Mouse (Mus musculus) heart, postnatal 0 days (tissue): ENCODE data around the gene Sparcl1. TPM values are rescaled to one million over a fixed set of nuclear protein-coding genes. Genes with fewer than 3 reads are reported as not detected.

Experiments
- ATAC-seq: fragments of 200-750 bp; cut with Nextera tagmentation; 2 replicates; pipeline ENCODE4 v1.8.0; 2017; ENCODE audit warnings: low read depth, moderate number of reproducible peaks, moderate library complexity; ENCODE audit not compliant: insufficient read depth
- DNase-seq: peaks from one replicate; pipeline ENCODE4 v3.0.0-alpha.2; 2016; ENCODE audit warnings: low spot score
- H3K27ac ChIP-seq: fragments of 300-500 bp; sonication (generic); 2 replicates; pipeline ENCODE4 v1.5.1; 2014; ENCODE audit warnings: low read depth, mild to moderate bottlenecking
- H3K27me3 ChIP-seq: fragments of 300-500 bp; sonication (generic); 2 replicates; pipeline ENCODE4 v1.6.1; 2014; ENCODE audit warnings: low read length, mixed read lengths; ENCODE audit not compliant: control insufficient read depth, insufficient read depth
- H3K36me3 ChIP-seq: fragments of 300-500 bp; sonication (generic); replicated peaks from 2 replicates; pipeline ENCODE4 v1.6.1; 2014; ENCODE audit warnings: low read length, mixed read lengths; ENCODE audit not compliant: control insufficient read depth, insufficient read depth
- H3K4me1 ChIP-seq: fragments of 300-500 bp; sonication (generic); 2 replicates; pipeline ENCODE4 v1.6.1; 2014; ENCODE audit warnings: antibody characterized with exemption; ENCODE audit not compliant: control insufficient read depth, insufficient read depth
- H3K4me2 ChIP-seq: fragments of 300-500 bp; sonication (generic); 2 replicates; pipeline ENCODE4 v1.6.1; 2014; ENCODE audit warnings: low read depth, mild to moderate bottlenecking, low read length, moderate library complexity
- H3K4me3 ChIP-seq: fragments of 300-500 bp; sonication (generic); 2 replicates; pipeline ENCODE4 v1.5.1; 2014; ENCODE audit warnings: low read depth, low read length
- H3K9ac ChIP-seq: fragments of 300-500 bp; sonication (generic); replicated peaks from 2 replicates; pipeline ENCODE4 v1.6.1; 2014; ENCODE audit warnings: low read depth, low read length, mixed read lengths
- H3K9me3 ChIP-seq: fragments of 300-500 bp; sonication (generic); replicated peaks from 2 replicates; pipeline ENCODE4 v1.6.1; 2016; ENCODE audit warnings: low read length; ENCODE audit not compliant: control insufficient read depth
- CTCF ChIP-seq: IDR thresholded peaks from 2 replicates; pipeline ENCODE4 v1.5.1; 2016; ENCODE audit warnings: antibody characterized with exemption, control low read depth, low read depth
- EP300 ChIP-seq: IDR thresholded peaks from 2 replicates; pipeline ENCODE4 v1.6.1; 2016; ENCODE audit warnings: antibody characterized with exemption, low read depth
- WGBS: fragments of 180-500 bp; shearing (Covaris S2); extraction: QIAGEN DNeasy Blood & Tissue Kit; methylation state at CpG from one replicate; pipeline ENCODE4 v1.1.7; 2014; 5-methylcytosine and 5-hydroxymethylcytosine counted together
- polyA plus RNA-seq: library from polyadenylated mRNA; unstranded; fragments of >200 nt; fragmentation: Nextera tagmentation; extraction: Ambion mirVana; gene quantifications from 2 replicates; pipeline ENCODE4 v1.2.1, GENCODE M21; 2015
- total RNA-seq: library from RNA; depleted of rRNA; stranded (reverse); fragments of >200 nt; gene quantifications from 2 replicates; pipeline ENCODE4 v1.2.3, GENCODE M21; 2014; ENCODE audit warnings: low replicate concordance

Gene Sparcl1
- total and polyA plus RNA-seq, 2 experiments from 2014 or later = 97.3 to 168 TPM

- no peak for ATAC-seq
- no peaks in the 10 kb centered on the region for H3K4me1 ChIP-seq
- no peak overlapping the region for H3K27ac ChIP-seq
- H3K9me3 ChIP-seq = no peaks in the 10 kb centered on the region
- TF ChIP-seq CTCF (no peak), EP300 (no peak)
- H3K36me3 ChIP-seq = peaks cover 73% of the 10 kb centered on the region
- H3K9ac ChIP-seq = no peak overlapping the region
- no peak for DNase-seq
- no peak overlapping the region for H3K4me3 ChIP-seq
- no peaks in the 10 kb centered on the region for H3K27me3 ChIP-seq
- H3K4me2 ChIP-seq = no peak overlapping the region
- 93% methylated on average over 5 of the region's 5 CpGs for WGBS
Measured at GRCm38 (mm10) chr5:104060429-104060828, 53.1 kb downstream of the Sparcl1 start.

- ATAC-seq (no peak), DNase-seq (no peak)
- H3K36me3 ChIP-seq = peaks cover 73% of the 10 kb centered on the region
Measured at GRCm38 (mm10) chr5:104059628-104060027, 53.9 kb downstream of the Sparcl1 start.

GRCm38 (mm10) chr5:104058021-104058420, 55.5 kb downstream of the Sparcl1 start:
- Histone ChIP-seq H3K9ac (no peak overlapping the region), H3K36me3 (peaks cover 69% of the 10 kb centered on the region)
- DNase-seq = no peak

More at GRCm38 (mm10) chr5:104059628-104060027, 53.9 kb downstream of the Sparcl1 start:
- TF ChIP-seq EP300 (no peak), CTCF (no peak)
- Histone ChIP-seq H3K4me3 (no peak overlapping the region), H3K9ac (no peak overlapping the region), H3K4me2 (no peak overlapping the region), H3K27ac (no peak overlapping the region), H3K9me3 (no peaks in the 10 kb centered on the region), H3K27me3 (no peaks in the 10 kb centered on the region), H3K4me1 (no peaks in the 10 kb centered on the region)
- WGBS = 87% methylated on average over 9 of the region's 9 CpGs

GRCm38 (mm10) chr5:104056295-104056694, 57.2 kb downstream of the Sparcl1 start:
- H3K9me3 ChIP-seq = no peaks in the 10 kb centered on the region
- ATAC-seq = no peak
- H3K36me3 ChIP-seq = peaks cover 70% of the 10 kb centered on the region
- TF ChIP-seq EP300 = no peak
- no peak for TF ChIP-seq CTCF
- no peak overlapping the region for H3K4me2 ChIP-seq
- WGBS = 89% methylated on average over 7 of the region's 7 CpGs
- no peaks in the 10 kb centered on the region for H3K27me3 ChIP-seq
- no peak overlapping the region for H3K27ac ChIP-seq
- H3K9ac ChIP-seq = no peak overlapping the region
- no peak overlapping the region for H3K4me3 ChIP-seq
- DNase-seq = no peak
- H3K4me1 ChIP-seq = no peaks in the 10 kb centered on the region

More at GRCm38 (mm10) chr5:104058021-104058420, 55.5 kb downstream of the Sparcl1 start:
- WGBS = 61% methylated on average over 15 of the region's 15 CpGs
- H3K27ac ChIP-seq = no peak overlapping the region
- no peak overlapping the region for H3K4me3 ChIP-seq
- no peaks in the 10 kb centered on the region for H3K27me3 ChIP-seq
- H3K4me1 ChIP-seq = no peaks in the 10 kb centered on the region
- H3K9me3 ChIP-seq = no peaks in the 10 kb centered on the region
- TF ChIP-seq CTCF (peak; percentile 55), EP300 (no peak)
- H3K4me2 ChIP-seq = no peak overlapping the region
- ATAC-seq = no peak

- H3K9ac ChIP-seq = no peak overlapping the region
- DNase-seq = no peak
- H3K9me3 ChIP-seq = no peaks in the 10 kb centered on the region
- no peak overlapping the region for H3K27ac ChIP-seq
- peaks cover 70% of the 10 kb centered on the region for H3K36me3 ChIP-seq
- no peak overlapping the region for H3K4me2 ChIP-seq
- H3K4me3 ChIP-seq = no peak overlapping the region
- no peak for ATAC-seq
- H3K27me3 ChIP-seq = no peaks in the 10 kb centered on the region
- no peaks in the 10 kb centered on the region for H3K4me1 ChIP-seq
- TF ChIP-seq EP300 (no peak), CTCF (no peak)
- 82% methylated on average over 4 of the region's 4 CpGs for WGBS
Measured at GRCm38 (mm10) chr5:104055816-104056215, 57.7 kb downstream of the Sparcl1 start.

GRCm38 (mm10) chr5:104054938-104055337, 58.6 kb downstream of the Sparcl1 start:
- no peak overlapping the region for H3K4me2 ChIP-seq
- DNase-seq = no peak
- H3K4me1 ChIP-seq = no peaks in the 10 kb centered on the region
- H3K36me3 ChIP-seq = peaks cover 67% of the 10 kb centered on the region
- WGBS = 86% methylated on average over 4 of the region's 4 CpGs
- no peaks in the 10 kb centered on the region for H3K27me3 ChIP-seq
- TF ChIP-seq CTCF (no peak), EP300 (no peak)
- no peaks in the 10 kb centered on the region for H3K9me3 ChIP-seq
- no peak overlapping the region for H3K4me3 ChIP-seq
- H3K9ac ChIP-seq = no peak overlapping the region
- no peak overlapping the region for H3K27ac ChIP-seq
- ATAC-seq = no peak
